Mouse (Mus musculus): ENCODE results near the gene Nfkb1.

Nfkb1 gene

DNA sequence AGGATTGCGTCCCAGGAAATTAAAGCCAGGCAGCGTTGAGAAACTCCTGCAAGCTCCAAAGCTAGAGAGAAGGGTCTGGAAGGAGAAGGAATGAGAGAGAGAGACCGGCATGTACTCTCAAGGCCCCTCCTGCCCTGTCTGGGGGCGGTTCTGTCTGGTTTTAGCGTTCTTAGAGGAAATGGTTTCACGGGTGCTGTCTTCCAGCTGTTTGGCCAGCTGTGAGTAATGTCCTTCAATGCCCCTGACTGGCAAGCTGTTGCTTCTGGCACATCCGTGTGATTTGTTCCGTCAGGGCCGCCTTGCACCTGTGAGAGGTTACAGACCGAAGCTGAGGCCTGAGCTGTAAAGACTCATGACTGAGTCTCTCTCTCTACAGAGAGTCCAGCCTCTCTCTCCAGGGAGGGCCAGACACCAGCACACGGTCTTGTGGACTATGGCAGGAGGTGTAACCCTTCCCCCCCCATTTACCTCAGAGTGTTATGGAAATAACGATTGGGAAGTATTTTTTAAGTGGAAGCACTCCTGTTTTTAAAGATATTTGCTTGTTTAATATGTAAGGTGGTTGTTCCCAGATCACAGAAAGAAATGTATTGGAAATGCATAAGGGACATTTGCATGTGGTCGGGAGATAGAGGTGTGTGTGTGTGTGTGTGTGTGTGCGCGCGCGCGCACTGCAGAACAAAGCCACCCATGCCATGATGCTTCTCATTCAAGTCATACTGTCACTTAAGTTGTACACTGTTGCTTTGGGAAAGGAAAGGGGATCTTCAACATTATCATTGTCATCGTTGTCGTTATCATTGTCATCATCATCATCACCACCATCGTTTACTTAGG lies 110.7 kb downstream of the Nfkb1 start:
- peak; percentile 32 for DNase-seq

DNA sequence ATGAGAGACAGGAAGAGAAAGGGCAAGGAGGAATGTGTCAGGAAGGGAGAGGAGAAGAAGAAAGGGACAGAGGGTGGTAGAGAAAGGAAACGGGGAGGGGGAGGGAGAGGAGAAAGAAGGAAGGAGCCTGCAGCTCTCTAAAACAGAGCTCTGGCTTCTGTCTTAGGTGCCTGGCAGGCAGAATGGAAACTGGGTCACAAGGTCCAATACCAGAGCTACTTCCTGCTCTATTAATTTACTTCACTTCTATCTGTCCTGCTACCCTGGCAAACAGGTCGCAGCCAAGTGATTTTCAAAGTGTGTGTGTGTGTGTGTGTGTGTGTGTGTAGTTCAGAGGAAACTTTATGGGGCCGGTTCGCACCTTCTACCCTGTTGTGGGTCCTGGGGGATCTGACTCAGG lies 112.2 kb downstream of the Nfkb1 start:
- DNase-seq = peak; percentile 21

DNA sequence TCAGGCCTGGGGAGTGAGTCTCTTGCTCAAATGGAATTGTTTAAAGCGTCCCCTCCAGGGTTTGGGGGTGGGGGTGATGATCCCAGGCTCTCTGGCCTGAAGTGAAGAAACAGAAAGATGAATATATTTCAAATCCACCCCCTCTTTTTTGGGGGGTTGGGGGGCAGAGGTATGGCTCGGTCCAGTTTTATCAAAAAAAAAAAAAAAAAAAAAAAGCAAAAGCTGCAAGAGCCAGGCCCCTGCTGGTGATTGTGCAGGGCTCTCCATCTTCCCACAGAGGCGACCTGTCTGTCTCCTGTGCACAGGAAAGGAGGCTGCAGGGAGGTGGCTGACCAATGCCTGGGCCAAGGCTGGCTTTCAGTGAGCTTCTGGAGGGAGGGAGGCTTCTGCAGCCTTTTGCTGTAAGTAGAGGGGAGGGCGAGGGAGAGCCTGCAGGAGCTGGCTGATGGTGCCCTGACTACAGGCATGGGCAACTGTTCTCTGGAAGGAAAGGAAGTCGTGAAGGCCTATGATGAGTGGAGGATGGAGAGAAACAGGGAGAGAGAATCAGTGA lies 112.7 kb downstream of the Nfkb1 start:
- no peak for DNase-seq

DNA sequence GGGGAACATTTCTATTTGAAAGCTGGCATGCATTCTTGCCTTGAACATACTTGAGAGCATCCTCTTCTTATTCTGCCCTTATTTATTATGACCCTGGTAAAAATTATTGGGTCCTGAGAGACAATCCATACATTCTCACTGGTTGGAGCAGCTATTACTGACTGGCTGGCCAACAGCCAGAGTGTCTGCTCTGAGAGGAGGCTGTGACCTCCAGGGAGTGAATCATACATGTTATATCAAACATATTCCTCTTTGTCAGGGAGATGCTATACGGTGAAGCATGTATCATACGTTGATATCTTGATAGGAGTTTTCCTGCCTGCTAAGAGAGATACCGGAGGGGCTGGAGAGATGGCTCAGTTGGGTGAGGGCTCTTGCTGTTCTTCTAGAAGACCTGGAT lies 116.2 kb downstream of the Nfkb1 start:
- DNase-seq = no peak

DNA sequence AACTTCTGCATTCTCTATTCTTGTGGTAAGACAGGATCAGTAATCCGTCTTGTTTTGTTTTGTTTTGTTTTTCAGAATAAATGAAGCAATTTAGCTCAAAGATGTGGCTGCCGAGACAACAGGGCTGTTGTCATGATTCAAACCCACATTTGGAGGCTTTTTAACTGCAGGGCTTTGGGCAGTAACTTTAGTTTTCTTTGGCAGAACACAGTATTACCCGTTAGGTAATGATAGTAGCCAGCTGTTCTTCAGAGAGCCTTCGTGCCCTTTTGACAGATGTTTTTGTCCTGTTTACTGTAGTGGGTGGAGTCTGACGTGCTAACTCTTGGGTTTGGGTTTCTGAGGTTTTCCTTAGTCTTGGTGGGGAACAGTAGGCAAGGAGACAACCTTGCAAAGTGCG lies 118.3 kb downstream of the Nfkb1 start:
- DNase-seq = peak; percentile 20

DNA sequence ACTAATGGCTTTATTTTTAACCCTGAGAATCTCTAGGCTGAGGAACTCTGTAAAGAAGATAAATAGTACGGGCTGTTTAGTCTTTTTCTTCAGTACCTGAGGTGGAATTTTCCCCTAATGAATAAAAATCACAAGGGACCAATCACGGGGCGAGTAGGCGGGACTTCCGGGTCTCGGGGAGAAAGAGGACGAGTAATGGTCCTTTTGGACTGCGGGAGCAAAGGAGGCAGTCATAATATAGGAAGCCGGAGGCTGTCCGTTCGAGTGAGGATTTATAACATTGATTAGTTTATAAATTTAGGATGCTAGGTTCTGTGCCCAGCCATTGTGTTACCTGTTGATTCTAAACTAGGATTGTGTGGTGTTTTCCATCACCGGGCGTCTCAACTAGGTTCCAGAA lies 119.8 kb downstream of the Nfkb1 start:
- DNase-seq = no peak

DNA sequence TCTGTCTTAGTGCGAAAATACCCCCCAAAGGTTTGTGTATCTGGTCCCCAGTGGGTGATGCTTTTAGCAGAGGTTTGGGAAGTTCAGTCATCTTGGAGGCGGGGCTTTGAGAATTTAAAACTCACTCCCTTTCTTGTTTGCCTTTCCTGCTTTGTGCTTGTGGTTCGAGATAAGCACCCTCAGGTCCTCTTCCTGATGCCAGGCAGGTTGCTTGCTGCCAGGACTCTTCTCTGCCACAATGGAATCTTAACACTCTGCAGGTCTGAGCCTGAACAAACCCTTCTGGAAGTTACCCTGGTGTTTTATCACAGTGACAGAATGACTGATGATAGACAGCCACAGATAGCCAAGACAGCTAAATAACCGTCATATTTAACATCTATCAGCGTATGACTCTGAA lies 122.7 kb downstream of the Nfkb1 start:
- no peak for DNase-seq

DNA sequence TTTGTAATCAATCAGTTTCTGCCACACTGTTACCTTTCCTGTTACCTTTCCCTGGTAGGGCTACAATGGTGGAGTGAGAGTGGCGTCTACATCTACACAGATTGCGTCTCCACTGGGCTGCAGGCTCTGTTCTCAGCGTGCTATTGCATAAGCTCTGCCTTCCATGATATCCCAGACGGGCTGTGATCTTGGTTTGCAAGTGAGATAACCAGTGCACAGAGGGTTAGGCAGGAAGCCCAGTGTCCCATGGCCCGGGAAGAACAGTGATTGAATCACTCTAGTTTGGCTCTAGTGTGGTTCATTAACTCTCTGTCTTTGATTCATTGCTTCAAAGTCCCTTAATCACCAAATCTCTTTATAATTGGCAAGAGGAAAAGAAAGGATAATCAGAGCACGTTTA lies 123.5 kb downstream of the Nfkb1 start:
- no peak for DNase-seq

DNA sequence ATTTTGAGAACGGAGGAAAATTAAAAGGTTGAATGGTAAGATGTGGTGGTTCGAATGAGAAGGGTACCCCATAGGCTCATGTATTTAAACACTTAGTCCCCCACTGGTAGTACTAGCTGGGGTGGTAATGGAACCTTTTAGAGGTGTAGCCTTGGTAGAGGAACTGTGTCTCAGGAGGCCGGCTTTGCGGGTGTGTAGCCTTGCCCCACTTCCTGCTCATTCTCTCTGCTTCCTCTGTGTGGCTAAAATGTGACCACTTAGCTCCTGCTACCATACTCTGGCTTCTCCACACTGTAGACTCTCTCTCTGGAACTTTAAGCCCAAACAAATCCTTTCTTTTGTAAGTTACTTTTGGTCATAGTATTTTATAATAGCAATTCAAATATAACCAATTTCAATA lies 126.0 kb downstream of the Nfkb1 start:
- DNase-seq = no peak

DNA sequence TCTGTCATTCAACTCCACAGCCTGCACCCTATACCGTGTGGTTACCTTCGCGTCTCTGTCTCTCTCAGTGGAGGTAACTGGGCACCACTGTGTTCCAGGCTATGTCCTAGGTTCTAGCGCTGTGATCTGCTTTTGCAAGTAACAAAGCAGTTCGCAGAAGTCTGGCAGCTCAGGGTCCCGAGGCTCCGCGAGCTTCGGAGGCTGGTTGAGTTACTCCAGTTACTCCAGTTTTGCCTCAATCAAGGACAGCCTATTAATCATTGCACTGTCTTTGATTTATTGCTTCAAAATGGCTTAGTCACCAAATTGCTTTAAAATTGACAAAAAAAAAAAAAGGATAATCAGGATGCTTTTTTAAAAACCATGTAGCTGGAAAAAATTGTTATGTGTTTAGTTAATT lies 126.6 kb downstream of the Nfkb1 start:
- DNase-seq = no peak

DNA sequence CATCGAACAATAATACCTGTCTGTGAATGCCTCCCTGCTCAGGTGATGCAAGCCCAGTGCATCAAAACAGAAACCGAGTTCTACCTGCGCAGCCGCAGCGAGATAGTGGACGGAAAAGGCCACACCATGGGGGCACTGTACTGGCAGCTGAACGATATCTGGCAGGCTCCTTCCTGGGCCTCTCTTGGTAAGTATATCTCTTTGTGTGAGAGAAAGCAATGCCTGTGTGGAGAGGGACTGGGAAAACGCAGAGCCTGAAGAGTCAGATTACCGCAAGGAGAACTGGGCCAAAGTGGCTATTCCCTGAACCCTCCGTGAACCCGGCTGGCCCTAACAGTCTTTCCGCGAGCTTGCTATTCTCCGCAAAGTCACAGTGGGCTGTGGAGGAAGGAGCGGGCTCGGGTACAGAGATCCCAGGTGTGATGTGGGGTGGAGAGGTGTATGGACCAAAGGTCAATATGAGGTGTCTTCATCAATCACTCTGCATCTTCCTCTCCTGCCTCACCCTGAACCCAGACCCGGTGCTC lies 128.1 kb downstream of the Nfkb1 start:
- DNase-seq = no peak

DNA sequence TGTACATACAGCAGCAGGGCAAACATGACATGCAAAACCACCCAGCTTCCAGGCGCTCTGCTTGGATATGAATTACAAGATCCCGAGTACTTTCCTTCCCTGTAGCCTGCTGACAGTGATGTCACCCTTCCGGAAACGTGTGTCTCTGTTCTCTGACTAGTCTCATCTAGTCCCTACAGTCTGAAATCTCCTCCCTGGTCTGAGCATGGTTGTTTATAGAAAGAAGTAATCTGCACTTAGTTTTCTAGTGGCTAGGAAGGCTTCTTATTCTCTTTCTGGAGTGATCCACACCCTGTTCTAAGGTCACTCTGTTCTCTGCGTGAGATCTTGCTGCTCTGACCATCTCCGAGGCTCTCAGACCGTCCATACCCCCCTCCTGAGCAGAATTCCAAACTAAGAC lies 129.3 kb downstream of the Nfkb1 start:
- no peak for DNase-seq

DNA sequence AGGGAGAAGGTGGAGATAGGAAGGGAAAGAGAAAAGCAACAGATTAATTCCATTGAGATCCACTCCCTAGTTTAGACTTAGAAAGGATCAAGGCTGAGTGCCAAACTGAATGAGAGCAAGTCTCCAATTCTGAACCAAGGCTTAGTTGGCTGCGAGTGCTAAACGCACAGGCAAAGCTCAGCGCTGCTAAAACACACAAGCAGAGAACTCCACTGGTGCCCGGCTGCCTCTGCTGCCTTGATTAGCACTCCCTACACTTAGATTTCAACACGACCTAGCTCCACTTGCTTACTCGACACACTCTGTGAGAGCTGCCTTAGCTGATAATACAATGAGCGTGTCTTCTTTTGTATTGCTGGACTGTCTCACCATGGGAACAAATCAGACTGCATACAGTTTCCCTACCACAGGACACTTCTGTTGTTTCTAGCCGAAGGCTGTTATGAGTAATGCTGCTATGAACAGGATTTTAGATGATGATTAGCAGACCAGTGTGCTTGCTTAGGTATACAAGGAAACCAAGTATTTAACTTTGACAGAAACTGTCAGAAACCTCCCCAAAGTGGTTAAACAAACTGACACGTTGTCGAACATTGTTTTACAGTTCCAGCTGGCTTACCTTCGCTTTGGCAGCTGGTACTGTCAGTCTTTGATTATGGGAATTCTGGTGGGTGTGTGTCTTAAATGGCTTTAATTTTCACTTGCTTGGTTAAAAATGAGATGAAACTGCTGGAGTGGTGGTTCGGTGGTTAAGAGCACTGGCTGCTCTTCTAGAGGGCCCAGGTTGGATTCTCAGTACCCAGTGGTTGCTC lies 134.3 kb downstream of the Nfkb1 start:
- no peak for DNase-seq

DNA sequence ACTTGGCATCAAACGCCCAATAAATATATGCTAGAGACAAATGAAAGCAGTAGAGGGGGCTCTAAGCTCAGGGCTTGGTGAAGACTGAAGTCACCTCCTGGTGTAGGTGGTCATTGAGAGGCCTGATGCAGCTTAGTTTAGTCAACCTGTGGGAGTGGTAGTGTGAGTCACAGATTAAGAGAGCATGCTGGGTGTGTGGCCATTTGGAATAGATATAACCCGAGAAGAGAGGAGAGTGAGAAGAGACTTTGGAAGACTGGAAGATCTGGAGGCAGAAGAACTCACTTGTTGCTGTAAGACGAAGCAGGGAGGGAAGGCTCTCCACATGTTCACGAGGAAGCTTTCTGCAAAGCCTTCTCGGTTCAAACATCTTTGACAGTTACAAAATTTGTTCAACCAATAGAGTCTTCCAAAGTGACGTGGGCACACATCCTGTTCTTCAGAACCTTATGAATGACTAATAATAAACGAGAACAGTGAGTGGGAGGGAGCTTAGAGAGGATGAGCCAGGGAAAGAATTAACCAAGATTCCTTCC lies 135.2 kb downstream of the Nfkb1 start:
- no peak for DNase-seq

DNA sequence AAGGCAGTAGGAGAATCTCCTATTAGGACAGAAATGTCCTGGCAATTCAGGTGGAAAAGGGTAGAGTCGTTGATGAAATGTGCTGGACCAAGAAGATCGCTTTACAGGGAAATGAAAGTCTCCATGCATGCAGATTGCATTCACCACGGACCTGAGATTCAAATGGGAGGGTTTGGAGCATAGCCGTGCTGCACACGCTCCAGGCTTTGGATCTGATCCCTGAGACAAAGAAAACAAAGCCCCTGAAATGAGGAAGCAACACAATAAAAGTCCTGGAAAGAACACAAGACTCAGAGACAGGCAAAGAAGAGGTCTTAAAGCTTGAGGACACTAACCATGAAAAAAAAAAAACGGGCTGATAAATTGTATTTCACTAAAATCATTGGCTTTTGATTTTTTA lies 136.2 kb downstream of the Nfkb1 start:
- no peak for DNase-seq

DNA sequence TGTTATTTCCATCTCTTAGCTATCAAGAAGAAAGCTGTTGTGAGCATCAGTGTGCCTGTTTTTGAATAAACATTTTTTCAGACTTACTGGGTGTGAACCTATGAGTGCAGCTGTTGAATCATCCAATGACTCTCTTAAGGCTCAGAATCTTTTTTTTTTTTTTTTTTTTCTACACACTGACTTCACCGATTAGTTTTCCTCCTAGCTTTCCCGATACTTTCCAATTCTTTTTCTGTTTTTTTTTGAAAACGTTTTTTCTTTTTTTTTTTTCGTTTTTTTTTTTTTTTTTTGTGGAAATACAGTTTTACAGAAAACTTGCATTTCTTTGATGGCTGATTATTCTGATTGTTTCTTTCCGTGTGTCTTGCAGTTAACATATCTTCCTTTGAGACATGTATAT lies 138.5 kb downstream of the Nfkb1 start:
- no peak for DNase-seq

DNA sequence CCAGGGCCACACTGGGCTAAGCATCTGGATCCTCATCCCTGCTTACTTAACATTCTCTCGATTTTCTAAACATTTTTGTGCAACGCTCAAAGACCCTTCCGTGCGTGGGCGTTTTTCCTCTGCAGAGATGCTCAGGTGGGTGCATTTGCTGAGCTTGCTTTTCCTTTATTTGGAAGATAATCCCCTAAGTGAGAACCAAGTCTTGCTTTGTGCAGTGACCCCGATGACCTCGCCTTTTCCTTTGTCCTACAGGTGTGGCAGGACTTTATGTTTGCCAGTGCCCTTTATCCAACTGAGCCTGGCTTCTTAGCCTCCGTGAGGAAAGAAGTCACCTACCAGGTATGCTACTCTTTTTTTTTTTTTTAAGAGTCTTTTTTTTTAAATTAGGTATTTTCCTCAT lies 144.0 kb downstream of the Nfkb1 start:
- no peak for DNase-seq

DNA sequence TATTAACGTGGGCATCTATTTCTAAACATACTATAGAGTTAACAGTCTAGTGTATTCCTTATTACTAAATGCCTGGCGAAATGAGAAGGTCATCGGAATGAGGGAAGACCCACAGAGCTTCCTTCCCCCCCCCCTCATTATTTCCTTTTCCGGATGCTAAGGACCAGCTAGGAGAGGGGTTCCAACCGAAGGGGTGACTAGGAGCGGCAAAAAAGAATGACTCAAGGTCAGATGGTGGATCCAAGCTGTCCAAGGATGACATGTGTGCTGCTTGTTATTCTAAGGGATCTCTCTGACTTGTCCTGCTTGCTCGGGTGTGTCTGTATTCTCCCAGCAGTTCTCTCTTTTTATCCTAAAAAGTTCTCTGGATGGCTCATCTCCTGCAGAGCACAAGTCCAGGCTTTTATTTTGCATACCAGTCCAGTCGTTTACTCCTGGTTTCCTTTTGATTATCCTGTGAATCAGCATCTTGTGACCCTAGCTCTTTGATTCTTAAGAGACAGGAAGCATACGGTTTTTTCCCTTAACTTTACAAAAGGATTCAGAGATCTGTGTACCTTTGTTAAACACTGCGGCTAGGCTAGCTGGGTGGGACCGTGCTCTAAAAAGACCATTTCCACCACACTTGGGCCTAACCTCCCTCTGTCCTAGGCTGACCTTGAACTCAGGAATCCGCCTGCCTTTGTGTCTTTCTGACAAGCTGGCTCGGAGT lies 145.0 kb downstream of the Nfkb1 start:
- DNase-seq = no peak
